Mouse (Mus musculus): ENCODE results near the gene Syt7. TPM values are rescaled to one million over a fixed set of nuclear protein-coding genes. Genes with fewer than 3 reads are reported as not detected.

Syt7 gene
- total RNA-seq, 2 experiments from 2014 or later = not detected

- no peak for ATAC-seq (replicated peaks; ENCODE audit: low FRiP score, poor library complexity, severe bottlenecking)
Measured at GRCm38 (mm10) chr19:10375260-10375659, 13.6 kb upstream of the Syt7 start.

GRCm38 (mm10) chr19:10379978-10380377 lies 8.9 kb upstream of the Syt7 start:
- no peak for ATAC-seq (replicated peaks; ENCODE audit: low FRiP score, poor library complexity, severe bottlenecking)

GRCm38 (mm10) chr19:10387660-10388059 lies 1.2 kb upstream of the Syt7 start:
- ATAC-seq (replicated peaks; ENCODE audit: low FRiP score, poor library complexity, severe bottlenecking) = no peak

GRCm38 (mm10) chr19:10389391-10390098 lies 655 bp downstream of the Syt7 start:
- ATAC-seq (replicated peaks; ENCODE audit: low FRiP score, poor library complexity, severe bottlenecking) = no peak

- no peak for ATAC-seq (replicated peaks; ENCODE audit: low FRiP score, poor library complexity, severe bottlenecking)
Measured at GRCm38 (mm10) chr19:10390099-10390680, 1.3 kb downstream of the Syt7 start.

GRCm38 (mm10) chr19:10391028-10391427 lies 2.1 kb downstream of the Syt7 start:
- no peak for ATAC-seq (replicated peaks; ENCODE audit: low FRiP score, poor library complexity, severe bottlenecking)

- no peak for ATAC-seq (replicated peaks; ENCODE audit: low FRiP score, poor library complexity, severe bottlenecking)
Measured at GRCm38 (mm10) chr19:10391995-10392394, 3.1 kb downstream of the Syt7 start.

- no peak for ATAC-seq (replicated peaks; ENCODE audit: low FRiP score, poor library complexity, severe bottlenecking)
Measured at GRCm38 (mm10) chr19:10393471-10393870, 4.6 kb downstream of the Syt7 start.

- no peak for ATAC-seq (replicated peaks; ENCODE audit: low FRiP score, poor library complexity, severe bottlenecking)
Measured at GRCm38 (mm10) chr19:10393874-10394500, 5.1 kb downstream of the Syt7 start.

- ATAC-seq (replicated peaks; ENCODE audit: low FRiP score, poor library complexity, severe bottlenecking) = no peak
Measured at GRCm38 (mm10) chr19:10395174-10395573, 6.3 kb downstream of the Syt7 start.

GRCm38 (mm10) chr19:10396962-10397361 lies 8.1 kb downstream of the Syt7 start:
- no peak for ATAC-seq (replicated peaks; ENCODE audit: low FRiP score, poor library complexity, severe bottlenecking)

- ATAC-seq (replicated peaks; ENCODE audit: low FRiP score, poor library complexity, severe bottlenecking) = no peak
Measured at GRCm38 (mm10) chr19:10397479-10398153, 8.7 kb downstream of the Syt7 start.

- ATAC-seq (replicated peaks; ENCODE audit: low FRiP score, poor library complexity, severe bottlenecking) = no peak
Measured at GRCm38 (mm10) chr19:10398296-10398695, 9.4 kb downstream of the Syt7 start.

- no peak for ATAC-seq (replicated peaks; ENCODE audit: low FRiP score, poor library complexity, severe bottlenecking)
Measured at GRCm38 (mm10) chr19:10402771-10403494, 14.0 kb downstream of the Syt7 start.

GRCm38 (mm10) chr19:10403593-10404380 lies 14.9 kb downstream of the Syt7 start:
- ATAC-seq (replicated peaks; ENCODE audit: low FRiP score, poor library complexity, severe bottlenecking) = no peak

- ATAC-seq (replicated peaks; ENCODE audit: low FRiP score, poor library complexity, severe bottlenecking) = no peak
Measured at GRCm38 (mm10) chr19:10404424-10404823, 15.5 kb downstream of the Syt7 start.

GRCm38 (mm10) chr19:10404911-10405310 lies 16.0 kb downstream of the Syt7 start:
- no peak for ATAC-seq (replicated peaks; ENCODE audit: low FRiP score, poor library complexity, severe bottlenecking)

GRCm38 (mm10) chr19:10413701-10414242 lies 24.9 kb downstream of the Syt7 start:
- no peak for ATAC-seq (replicated peaks; ENCODE audit: low FRiP score, poor library complexity, severe bottlenecking)

- ATAC-seq (replicated peaks; ENCODE audit: low FRiP score, poor library complexity, severe bottlenecking) = no peak
Measured at GRCm38 (mm10) chr19:10415508-10415907, 26.6 kb downstream of the Syt7 start.

Measured in erythroid progenitor cell, adult 5-6 weeks (primary cell).